In the genomic region with DNA sequence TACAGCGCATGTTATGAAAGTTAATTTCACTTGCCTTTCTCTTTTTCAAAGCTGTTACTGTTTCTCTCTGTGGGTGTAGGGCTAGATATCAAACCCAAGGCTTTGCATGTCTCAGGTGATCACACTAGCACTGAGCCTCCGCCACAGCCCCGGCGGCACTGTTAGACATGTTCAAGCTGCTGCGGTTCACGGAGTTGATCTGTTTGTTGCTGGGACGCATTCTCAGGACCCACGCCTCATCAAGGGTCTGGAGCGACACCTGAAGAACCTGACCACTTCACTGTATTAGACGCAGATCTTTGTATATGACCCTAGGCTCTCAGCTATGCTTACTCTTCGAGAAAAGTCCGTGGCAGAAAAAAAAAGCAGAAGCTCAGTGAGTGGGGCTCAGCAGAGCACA, we compare ENCODE assay signal across 26 mouse cellular contexts. TPM values are rescaled to one million over a fixed set of nuclear protein-coding genes. Genes with fewer than 3 reads are reported as not detected.
DNase-seq lines count a peak whose midpoint lies in the region; ATAC-seq and TF ChIP-seq lines count a peak whose summit lies in the region.
"Had no signal": no experiment of that assay in that cellular context is flagged by ENCODE, and none has a peak within 500 bp of the region (broad histone marks: within the 10 kb centered on the region; RNA-seq: fewer than 3 reads in every experiment).

No protein-coding gene starts in this region.

- no peaks in the 10 kb centered on the region for H3K27me3 ChIP-seq in heart, embryonic 12.5 days (replicated peaks)
- no peaks in the 10 kb centered on the region for H3K27me3 ChIP-seq in liver, adult 2 months (ENCODE audit: control insufficient read depth, insufficient read depth, low read length)
- H3K27me3 ChIP-seq in liver, embryonic 12.5 days (replicated peaks): no peaks in the 10 kb centered on the region
- no peaks in the 10 kb centered on the region for H3K27me3 ChIP-seq in midbrain, embryonic 11.5 days (ENCODE audit: control insufficient read depth, insufficient read depth, low read length)
- H3K27me3 ChIP-seq in midbrain, embryonic 15.5 days (replicated peaks): no peaks in the 10 kb centered on the region
- H3K27me3 ChIP-seq in splenic B cell, adult 2 months (ENCODE audit: control insufficient read depth, insufficient read depth, low read length, poor library complexity, severe bottlenecking): no peaks in the 10 kb centered on the region
- H3K27me3 ChIP-seq: CH12.LX; embryonic facial prominence, embryonic 13.5 days; forebrain, embryonic 13.5 days had no signal

- H3K9ac ChIP-seq in heart, embryonic 12.5 days: no peak overlapping the region
- H3K9ac ChIP-seq in liver, adult 2 months (ENCODE audit: low read depth, low read length): no peak overlapping the region
- no peak overlapping the region for H3K9ac ChIP-seq in liver, embryonic 12.5 days
- no peak overlapping the region for H3K9ac ChIP-seq in midbrain, embryonic 11.5 days (ENCODE audit: low read length)
- no peak overlapping the region for H3K9ac ChIP-seq in midbrain, embryonic 15.5 days
- H3K9ac ChIP-seq: embryonic facial prominence, embryonic 13.5 days; forebrain, embryonic 13.5 days; forebrain, postnatal 0 days; hindbrain, embryonic 13.5 days had no signal

- 0 out of 2 replicates have a peak, but pooled peaks cover 9% of the 10 kb centered on the region for H3K9me3 ChIP-seq in heart, embryonic 12.5 days (replicated peaks)
- H3K9me3 ChIP-seq in liver, embryonic 12.5 days (replicated peaks): no peaks in the 10 kb centered on the region
- H3K9me3 ChIP-seq in midbrain, embryonic 11.5 days (ENCODE audit: control insufficient read depth, low read length): no peaks in the 10 kb centered on the region
- no peaks in the 10 kb centered on the region for H3K9me3 ChIP-seq in midbrain, embryonic 15.5 days

- peaks cover 10% of the 10 kb centered on the region; the same call in 1 of the 2 replicates for H3K36me3 ChIP-seq in heart, embryonic 12.5 days
- H3K36me3 ChIP-seq in liver, adult 2 months (ENCODE audit: control insufficient read depth, insufficient read depth, low read length): no peaks in the 10 kb centered on the region
- H3K36me3 ChIP-seq in liver, embryonic 12.5 days: no peaks in the 10 kb centered on the region
- no peaks in the 10 kb centered on the region for H3K36me3 ChIP-seq in midbrain, embryonic 11.5 days (ENCODE audit: control insufficient read depth, insufficient read depth, low read length)
- no peaks in the 10 kb centered on the region for H3K36me3 ChIP-seq in midbrain, embryonic 15.5 days (replicated peaks)
- H3K36me3 ChIP-seq in splenic B cell, adult 2 months (ENCODE audit: control insufficient read depth, insufficient read depth, low read length, poor library complexity, severe bottlenecking): no peaks in the 10 kb centered on the region; the same call in 1 of the 2 replicates
- H3K36me3 ChIP-seq: embryonic facial prominence, embryonic 10.5 days; embryonic facial prominence, embryonic 13.5 days; hindbrain, embryonic 10.5 days; hindbrain, embryonic 13.5 days had no signal

- ATAC-seq in heart, embryonic 12.5 days (ENCODE audit: insufficient number of reproducible peaks, low FRiP score): no peak
- no peak for ATAC-seq in liver, embryonic 12.5 days
- no peak for ATAC-seq in midbrain, embryonic 11.5 days (ENCODE audit: low FRiP score)
- no peak for ATAC-seq in midbrain, embryonic 15.5 days (replicated peaks)
- ATAC-seq: forebrain, embryonic 13.5 days; forebrain, postnatal 0 days; hindbrain, embryonic 16.5 days had no signal

- peaks cover 26% of the 10 kb centered on the region; the same call in 1 of the 2 replicates for H3K79me2 ChIP-seq in liver, adult 2 months (ENCODE audit: control insufficient read depth, insufficient read depth, low read length)

- no peak overlapping the region for H3K27ac ChIP-seq in heart, embryonic 12.5 days (ENCODE audit: poor library complexity, severe bottlenecking)
- 0 out of 2 replicates have a peak overlapping the region, but pooled peaks have one; percentile 13 for H3K27ac ChIP-seq in liver, adult 2 months (replicated peaks; ENCODE audit: insufficient read depth, low read depth, low read length)
- H3K27ac ChIP-seq in liver, embryonic 12.5 days: no peak overlapping the region
- no peak overlapping the region for H3K27ac ChIP-seq in midbrain, embryonic 11.5 days (ENCODE audit: low read depth, low read length)
- H3K27ac ChIP-seq in midbrain, embryonic 15.5 days: no peak overlapping the region
- H3K27ac ChIP-seq: embryonic facial prominence, embryonic 10.5 days; embryonic facial prominence, embryonic 13.5 days; forebrain, embryonic 13.5 days; gastrocnemius, adult 2 months; hindbrain, embryonic 10.5 days; hindbrain, embryonic 13.5 days had no signal

- H3K4me2 ChIP-seq in heart, embryonic 12.5 days: no peak overlapping the region
- H3K4me2 ChIP-seq in liver, embryonic 12.5 days: no peak overlapping the region
- no peak overlapping the region for H3K4me2 ChIP-seq in midbrain, embryonic 11.5 days
- H3K4me2 ChIP-seq in midbrain, embryonic 15.5 days: no peak overlapping the region
- H3K4me2 ChIP-seq: embryonic facial prominence, embryonic 13.5 days; forebrain, embryonic 13.5 days; hindbrain, embryonic 13.5 days had no signal

- 90% methylated on average over 12 of the region's 12 CpGs for WGBS in heart, embryonic 12.5 days
- 84% methylated on average over 12 of the region's 12 CpGs for WGBS in liver, adult 2 months
- WGBS in liver, embryonic 12.5 days (ENCODE audit: insufficient replicate concordance): 76% methylated on average over 12 of the region's 12 CpGs
- WGBS in midbrain, embryonic 11.5 days: 95% methylated on average over 12 of the region's 12 CpGs
- WGBS in midbrain, embryonic 15.5 days: 97% methylated on average over 12 of the region's 12 CpGs

- peak; percentile 76 for DNase-seq in heart, adult 11 months
- no peak for DNase-seq in liver, adult 2 months (ENCODE audit: extremely low read depth, low read depth, low spot score)
- peak; percentile 35 for DNase-seq in midbrain, embryonic 11.5 days (ENCODE audit: low spot score, missing footprints)
- DNase-seq in splenic B cell, adult 2 months (ENCODE audit: low read depth, low spot score): peak; percentile 47
- DNase-seq: adrenal gland, adult 2 months; adrenal gland, postnatal 14 days; cerebellum, adult 11-12 months; cerebellum, adult 8-10 months; cerebellum, postnatal 10 days; cerebellum, postnatal 36 days; embryo, embryonic 11 days; forebrain, postnatal 0 days; gastrocnemius, adult 2 months; gastrocnemius, postnatal 14 days; heart, postnatal 36 days had no signal

- TF ChIP-seq CTCF in liver, adult 2 months (IDR thresholded peaks at IDR 0.05; ENCODE audit: low read depth, low read length): no peak

- no peak overlapping the region for H3K4me3 ChIP-seq in heart, embryonic 12.5 days
- no peak overlapping the region for H3K4me3 ChIP-seq in liver, adult 2 months (ENCODE audit: insufficient read depth, low read depth, low read length)
- no peak overlapping the region for H3K4me3 ChIP-seq in liver, embryonic 12.5 days
- no peak overlapping the region for H3K4me3 ChIP-seq in midbrain, embryonic 11.5 days (ENCODE audit: low read depth, low read length)
- no peak overlapping the region for H3K4me3 ChIP-seq in midbrain, embryonic 15.5 days
- H3K4me3 ChIP-seq: embryonic facial prominence, embryonic 10.5 days; embryonic facial prominence, embryonic 13.5 days; erythroblast, embryonic 14.5 days; forebrain, embryonic 13.5 days; gastrocnemius, adult 2 months; hindbrain, embryonic 10.5 days; hindbrain, embryonic 13.5 days had no signal

- peaks cover 21% of the 10 kb centered on the region for H3K4me1 ChIP-seq in heart, embryonic 12.5 days (replicated peaks)
- H3K4me1 ChIP-seq in liver, adult 2 months (ENCODE audit: control insufficient read depth, insufficient read depth, low read length): peaks cover 34% of the 10 kb centered on the region
- peaks cover 14% of the 10 kb centered on the region; the same call in 1 of the 2 replicates for H3K4me1 ChIP-seq in liver, embryonic 12.5 days
- peaks cover 5% of the 10 kb centered on the region; the same call in 1 of the 2 replicates for H3K4me1 ChIP-seq in midbrain, embryonic 11.5 days (ENCODE audit: control insufficient read depth, insufficient read depth, low read length)
- H3K4me1 ChIP-seq in midbrain, embryonic 15.5 days: no peaks in the 10 kb centered on the region

- TF ChIP-seq POLR2A in liver, adult 2 months (IDR thresholded peaks at IDR 0.05; ENCODE audit: extremely low read depth, insufficient read depth, low read length): no peak

RNA-seq across cellular contexts. Expression of gene Tec, which starts 10.0 kb away (rescaled TPM):
- 17.1 TPM in 2 replicates for polyA plus RNA-seq in heart, embryonic 12.5 days (2016; fragmentation: Nextera tagmentation; extraction: Ambion mirVana)
- 17.7 and 24.7 TPM in 2 replicates for total RNA-seq in liver, adult 2 months (2014; rRNA removed)
- 5.3 and 6.6 TPM in 2 replicates for polyA plus RNA-seq in liver, adult 2 months (2012; rRNA removed)
- polyA plus RNA-seq in liver, embryonic 12.5 days (2016; fragmentation: Nextera tagmentation; extraction: Ambion mirVana): 5.3 and 7.3 TPM in 2 replicates
- 3.3 and 4.5 TPM in 2 replicates for polyA plus RNA-seq in midbrain, embryonic 11.5 days (2014; fragmentation: Nextera tagmentation; extraction: Ambion mirVana)
- 5.8 and 6.4 TPM in 2 replicates for polyA plus RNA-seq in midbrain, embryonic 15.5 days (2015; fragmentation: Nextera tagmentation; extraction: Ambion mirVana)
- polyA plus RNA-seq: erythroblast, embryonic 14.5 days had no signal

RNA-seq across cellular contexts. Expression of gene Slain2, which starts 55.8 kb away (rescaled TPM):
- polyA plus RNA-seq in heart, embryonic 12.5 days (2016; fragmentation: Nextera tagmentation; extraction: Ambion mirVana): 31.4 and 32.6 TPM in 2 replicates
- total RNA-seq in liver, adult 2 months (2014; rRNA removed): 12.7 and 14.0 TPM in 2 replicates
- 10.3 and 10.7 TPM in 2 replicates for polyA plus RNA-seq in liver, adult 2 months (2012; rRNA removed)
- 13.4 and 14.1 TPM in 2 replicates for polyA plus RNA-seq in liver, embryonic 12.5 days (2016; fragmentation: Nextera tagmentation; extraction: Ambion mirVana)
- polyA plus RNA-seq in midbrain, embryonic 11.5 days (2014; fragmentation: Nextera tagmentation; extraction: Ambion mirVana): 27.5 and 28.2 TPM in 2 replicates
- polyA plus RNA-seq in midbrain, embryonic 15.5 days (2015; fragmentation: Nextera tagmentation; extraction: Ambion mirVana): 16.8 and 18.1 TPM in 2 replicates
